Mouse (Mus musculus) liver, embryonic 14.5 days (tissue): ENCODE measurements around the gene Blvra. TPM values are rescaled to one million over a fixed set of nuclear protein-coding genes. Genes with fewer than 3 reads are reported as not detected.
A peak's percentile ranks its signal among the peaks of the same experiment; 100 is the strongest.

Source experiments
- ATAC-seq: fragments of 200-750 bp; cut with Nextera tagmentation; 2 replicates; pipeline ENCODE4 v1.8.0; 2017; ENCODE audit warnings: moderate number of reproducible peaks, mild to moderate bottlenecking, moderate library complexity; ENCODE audit not compliant: insufficient read depth
- DNase-seq, 3 experiments: peaks; one replicate each; pipeline ENCODE4 v3.0.0-alpha.2; 2012 to 2013; ENCODE audit warnings: low read depth in 3 of 3, low spot score in 3 of 3
- H3K27ac ChIP-seq: fragments of 300-500 bp; sonication (generic); 2 replicates; pipeline ENCODE4 v1.5.1; 2014; ENCODE audit warnings: moderate library complexity, mild to moderate bottlenecking, control low read depth, inconsistent platforms
- H3K27me3 ChIP-seq: fragments of 300-500 bp; sonication (generic); 2 replicates; pipeline ENCODE4 v1.6.1; 2014; ENCODE audit warnings: mild to moderate bottlenecking, low read length, moderate library complexity; ENCODE audit not compliant: control insufficient read depth, insufficient read depth
- H3K36me3 ChIP-seq: fragments of 300-500 bp; sonication (generic); replicated peaks from 2 replicates; pipeline ENCODE4 v1.6.1; 2014; ENCODE audit warnings: low read depth; ENCODE audit not compliant: control insufficient read depth, insufficient read depth
- H3K4me1 ChIP-seq, 2 experiments: fragments of 200-500 bp in 1 of 2; fragments of 300-500 bp in 1 of 2; sonication (generic) in 1 of 2; replicated peaks; 2 replicates each; pipeline ENCODE4 v1.6.1; 2012 to 2014; ENCODE audit warnings: antibody characterized with exemption in 1 of 2, inconsistent platforms in 1 of 2, low read length in 1 of 2; ENCODE audit not compliant: control insufficient read depth in 2 of 2, insufficient read depth in 2 of 2
- H3K4me2 ChIP-seq: fragments of 300-500 bp; sonication (generic); 2 replicates; pipeline ENCODE4 v1.6.1; 2014; ENCODE audit warnings: low read depth, mild to moderate bottlenecking, control low read depth, moderate library complexity
- H3K4me3 ChIP-seq, 2 experiments: fragments of 200-500 bp in 1 of 2; fragments of 300-500 bp in 1 of 2; sonication (generic) in 1 of 2; 2 replicates each; pipeline ENCODE4 v1.5.1; 2012 to 2014; ENCODE audit warnings: low read depth in 2 of 2, low read length in 2 of 2, mild to moderate bottlenecking in 2 of 2, control low read depth in 1 of 2, inconsistent platforms in 1 of 2, moderate library complexity in 1 of 2; ENCODE audit not compliant: insufficient read depth in 1 of 2
- H3K9ac ChIP-seq: fragments of 300-500 bp; sonication (generic); replicated peaks from 2 replicates; pipeline ENCODE4 v1.6.1; 2014; ENCODE audit warnings: mild to moderate bottlenecking, control low read depth, moderate library complexity
- H3K9me3 ChIP-seq: fragments of 300-500 bp; sonication (generic); 2 replicates; pipeline ENCODE4 v1.6.1; 2016; ENCODE audit warnings: low read length, mixed read lengths; ENCODE audit not compliant: control insufficient read depth
- CTCF ChIP-seq: IDR thresholded peaks from 2 replicates; pipeline ENCODE4 v1.5.1; 2016; ENCODE audit warnings: antibody characterized with exemption, low read depth, control low read depth
- EP300 ChIP-seq: IDR thresholded peaks from 2 replicates; pipeline ENCODE4 v1.6.1; 2016; ENCODE audit warnings: antibody characterized with exemption, low read depth
- WGBS: fragments of 180-500 bp; shearing (Covaris S2); extraction: QIAGEN DNeasy Blood & Tissue Kit; methylation state at CpG from one replicate; pipeline ENCODE4 v1.1.7; 2014; ENCODE audit not compliant: insufficient replicate concordance; 5-methylcytosine and 5-hydroxymethylcytosine counted together
- microRNA-seq: library from miRNA; unstranded; fragments of <30 nt; microRNA quantifications from one replicate; pipeline ENCODE4, GENCODE M21; 2016
- polyA plus RNA-seq, 2 experiments: library from polyadenylated mRNA; depleted of rRNA in 1 of 2; stranded (reverse) in 1 of 2; unstranded in 1 of 2; fragments of >200 nt; fragmentation: Nextera tagmentation in 1 of 2; extraction: Ambion mirVana in 1 of 2; gene quantifications; 2 replicates each; pipeline versions ENCODE4 v1.2.1 to v1.2.3; 2012 to 2014

The Blvra gene
- polyA plus RNA-seq, 2 experiments = 25.1 to 63.7 TPM

- DNase-seq (peak in 1 of 3 experiments; percentile 47), ATAC-seq (peak; percentile 36)
- no peaks in the 10 kb centered on the region for H3K9me3 ChIP-seq
- H3K27me3 ChIP-seq = no peaks in the 10 kb centered on the region
- peaks cover 32 to 38% of the 10 kb centered on the region in 2 experiments for H3K4me1 ChIP-seq
- TF ChIP-seq EP300 (peak; percentile 76), CTCF (no peak)
- H3K9ac ChIP-seq = peak overlapping the region; percentile 19
- WGBS = 19% methylated on average over 3 of the region's 3 CpGs
- H3K27ac ChIP-seq = peak overlapping the region; percentile 19
- no peak overlapping the region for H3K4me3 ChIP-seq
- peaks cover 7% of the 10 kb centered on the region for H3K36me3 ChIP-seq
- peak overlapping the region; percentile 34 for H3K4me2 ChIP-seq
These were observed 75.2 kb downstream of the Blvra start for GRCm38 (mm10) chr2:127145699-127146098.

Small RNA genes within 50 kb of the gene (microRNA-seq; reads per million reads assigned to microRNA genes)
- gene Gm24081 = not detected

Other genes with a start within 250 kb of the Blvra start
- gene Trpm7, start 194.4 kb upstream of the Blvra start, polyA plus RNA-seq (2012; rRNA removed) = 10.1 and 15.1 TPM in 2 replicates
- 13.8 and 15.8 TPM in 2 replicates for gene Trpm7, start 194.4 kb upstream of the Blvra start, polyA plus RNA-seq (2014; fragmentation: Nextera tagmentation; extraction: Ambion mirVana)
- gene Sppl2a, start 137.4 kb upstream of the Blvra start, polyA plus RNA-seq (2012; rRNA removed) = 8.7 and 10.9 TPM in 2 replicates
- gene Sppl2a, start 137.4 kb upstream of the Blvra start, polyA plus RNA-seq (2014; fragmentation: Nextera tagmentation; extraction: Ambion mirVana) = 25.5 and 27.3 TPM in 2 replicates
- gene Ap4e1, start 61.9 kb upstream of the Blvra start, polyA plus RNA-seq (2012; rRNA removed) = 1.6 and 2.4 TPM in 2 replicates
- gene Ap4e1, start 61.9 kb upstream of the Blvra start, polyA plus RNA-seq (2014; fragmentation: Nextera tagmentation; extraction: Ambion mirVana) = 4.1 and 4.2 TPM in 2 replicates
- gene Ncaph, start 63.3 kb downstream of the Blvra start, polyA plus RNA-seq (2012; rRNA removed) = 19.7 and 33.9 TPM in 2 replicates
- gene Ncaph, start 63.3 kb downstream of the Blvra start, polyA plus RNA-seq (2014; fragmentation: Nextera tagmentation; extraction: Ambion mirVana) = 58.4 and 65.2 TPM in 2 replicates
- gene Itpripl1, start 72.8 kb downstream of the Blvra start, polyA plus RNA-seq (2012; rRNA removed) = 7.3 and 8.0 TPM in 2 replicates
- 17.7 and 19.9 TPM in 2 replicates for gene Itpripl1, start 72.8 kb downstream of the Blvra start, polyA plus RNA-seq (2014; fragmentation: Nextera tagmentation; extraction: Ambion mirVana)
- 0.23 and 0.57 TPM in 2 replicates for gene 1810024B03Rik, start 137.6 kb downstream of the Blvra start, polyA plus RNA-seq (2012; rRNA removed)
- 0.81 and 0.96 TPM in 2 replicates for gene 1810024B03Rik, start 137.6 kb downstream of the Blvra start, polyA plus RNA-seq (2014; fragmentation: Nextera tagmentation; extraction: Ambion mirVana)
- 18.2 and 27.5 TPM in 2 replicates for gene Snrnp200, start 137.7 kb downstream of the Blvra start, polyA plus RNA-seq (2012; rRNA removed)
- 28.1 and 33.3 TPM in 2 replicates for gene Snrnp200, start 137.7 kb downstream of the Blvra start, polyA plus RNA-seq (2014; fragmentation: Nextera tagmentation; extraction: Ambion mirVana)
- 23.2 and 29.1 TPM in 2 replicates for gene Ciao1, start 177.2 kb downstream of the Blvra start, polyA plus RNA-seq (2012; rRNA removed)
- gene Ciao1, start 177.2 kb downstream of the Blvra start, polyA plus RNA-seq (2014; fragmentation: Nextera tagmentation; extraction: Ambion mirVana) = 38.3 and 42.3 TPM in 2 replicates
- gene Tmem127, start 177.2 kb downstream of the Blvra start, polyA plus RNA-seq (2012; rRNA removed) = 8.4 and 11.7 TPM in 2 replicates
- gene Tmem127, start 177.2 kb downstream of the Blvra start, polyA plus RNA-seq (2014; fragmentation: Nextera tagmentation; extraction: Ambion mirVana) = 7.4 and 9.2 TPM in 2 replicates
- 23.3 and 29.8 TPM in 2 replicates for gene Stard7, start 199.6 kb downstream of the Blvra start, polyA plus RNA-seq (2012; rRNA removed)
- gene Stard7, start 199.6 kb downstream of the Blvra start, polyA plus RNA-seq (2014; fragmentation: Nextera tagmentation; extraction: Ambion mirVana) = 42.0 and 51.9 TPM in 2 replicates